Mouse (Mus musculus): ENCODE results near the gene Lrp6.

- no peak for TF ChIP-seq CTCF (IDR thresholded peaks at IDR 0.05; ENCODE audit: low read depth)
- TF ChIP-seq EP300 (IDR thresholded peaks at IDR 0.05; ENCODE audit: low read depth) = no peak
Observed at GRCm38 (mm10) chr6:134443198-134443904, 123.4 kb downstream of the Lrp6 start.
